Mouse (Mus musculus) midbrain, embryonic 13.5 days (tissue): ENCODE results near the gene Thsd4. TPM values are rescaled to one million over a fixed set of nuclear protein-coding genes. Genes with fewer than 3 reads are reported as not detected.
A peak's percentile ranks its signal among the peaks of the same experiment; 100 is the strongest.

ENCODE experiments used
- ATAC-seq: fragments of 200-750 bp; cut with Nextera tagmentation; 2 replicates; pipeline ENCODE4 v1.8.0; 2017; ENCODE audit warnings: mild to moderate bottlenecking, moderate TSS enrichment, moderate library complexity
- H3K27ac ChIP-seq: fragments of 300-500 bp; sonication (generic); 2 replicates; pipeline ENCODE4 v1.5.1; 2015; ENCODE audit warnings: inconsistent platforms, mild to moderate bottlenecking, moderate library complexity
- H3K27me3 ChIP-seq: fragments of 300-500 bp; sonication (generic); 2 replicates; pipeline ENCODE4 v1.6.1; 2015; ENCODE audit warnings: mild to moderate bottlenecking, inconsistent platforms
- H3K36me3 ChIP-seq: fragments of 300-500 bp; sonication (generic); 2 replicates; pipeline ENCODE4 v1.6.1; 2015; ENCODE audit warnings: mild to moderate bottlenecking, inconsistent platforms
- H3K4me1 ChIP-seq: fragments of 300-500 bp; sonication (generic); replicated peaks from 2 replicates; pipeline ENCODE4 v1.6.1; 2015; ENCODE audit warnings: inconsistent platforms
- H3K4me2 ChIP-seq: fragments of 300-500 bp; sonication (generic); replicated peaks from 2 replicates; pipeline ENCODE4 v1.6.1; 2015; ENCODE audit warnings: moderate library complexity, mild to moderate bottlenecking, inconsistent platforms
- H3K4me3 ChIP-seq: fragments of 300-500 bp; sonication (generic); replicated peaks from 2 replicates; pipeline ENCODE4 v1.5.1; 2015; ENCODE audit warnings: mild to moderate bottlenecking, inconsistent platforms
- H3K9ac ChIP-seq: fragments of 300-500 bp; sonication (generic); replicated peaks from 2 replicates; pipeline ENCODE4 v1.6.1; 2015; ENCODE audit warnings: mild to moderate bottlenecking, inconsistent platforms
- H3K9me3 ChIP-seq: fragments of 300-500 bp; sonication (generic); 2 replicates; pipeline ENCODE4 v1.6.1; 2016; ENCODE audit warnings: mild to moderate bottlenecking, inconsistent platforms
- WGBS: fragments of 180-500 bp; shearing (Covaris S2); methylation state at CpG from one replicate; pipeline ENCODE4 v1.1.7; 2015; 5-methylcytosine and 5-hydroxymethylcytosine counted together
- polyA plus RNA-seq: library from polyadenylated mRNA; unstranded; fragments of >200 nt; fragmentation: Nextera tagmentation; extraction: Ambion mirVana; gene quantifications from 2 replicates; pipeline ENCODE4 v1.2.1, GENCODE M21; 2015

Thsd4 gene
- polyA plus RNA-seq, 1 experiment from 2014 or later: 8.0 TPM

GRCm38 (mm10) chr9:60311594-60312128 lies 210.2 kb downstream of the Thsd4 start:
- Histone ChIP-seq H3K4me1 (peaks cover 44% of the 10 kb centered on the region), H3K27ac (peak overlapping the region; percentile 56), H3K27me3 (no peaks in the 10 kb centered on the region), H3K4me3 (no peak overlapping the region), H3K36me3 (no peaks in the 10 kb centered on the region), H3K4me2 (no peak overlapping the region), H3K9me3 (no peaks in the 10 kb centered on the region), H3K9ac (no peak overlapping the region)
- peak; percentile 74 for ATAC-seq
- 60% methylated on average over 10 of the region's 10 CpGs for WGBS

- Histone ChIP-seq H3K27ac (no peak overlapping the region), H3K4me2 (no peak overlapping the region), H3K27me3 (no peaks in the 10 kb centered on the region), H3K4me3 (no peak overlapping the region), H3K9me3 (no peaks in the 10 kb centered on the region), H3K36me3 (no peaks in the 10 kb centered on the region), H3K4me1 (peaks cover 44% of the 10 kb centered on the region), H3K9ac (no peak overlapping the region)
- no peak for ATAC-seq
- 70% methylated on average over 8 of the region's 8 CpGs for WGBS
Observed at GRCm38 (mm10) chr9:60310741-60311317, 211.0 kb downstream of the Thsd4 start.

- H3K36me3 ChIP-seq: no peaks in the 10 kb centered on the region
- H3K27ac ChIP-seq: peak overlapping the region; percentile 20; the same call in 1 of the 2 replicates
- H3K9ac ChIP-seq: no peak overlapping the region
- no peaks in the 10 kb centered on the region for H3K9me3 ChIP-seq
- no peaks in the 10 kb centered on the region for H3K27me3 ChIP-seq
- H3K4me1 ChIP-seq: peaks cover 44% of the 10 kb centered on the region
- no peak overlapping the region for H3K4me3 ChIP-seq
- WGBS: 57% methylated on average over 16 of the region's 16 CpGs
- no peak overlapping the region for H3K4me2 ChIP-seq
- peak; percentile 55; the same call in 1 of the 2 replicates for ATAC-seq
Observed at GRCm38 (mm10) chr9:60309786-60310711, 211.8 kb downstream of the Thsd4 start.

GRCm38 (mm10) chr9:60308182-60308581 lies 213.7 kb downstream of the Thsd4 start:
- 81% methylated on average over 4 of the region's 4 CpGs for WGBS
- H3K9me3 ChIP-seq: no peaks in the 10 kb centered on the region
- peaks cover 33% of the 10 kb centered on the region for H3K4me1 ChIP-seq
- no peak overlapping the region for H3K4me2 ChIP-seq
- no peaks in the 10 kb centered on the region; the same call in 1 of the 2 replicates for H3K27me3 ChIP-seq
- H3K4me3 ChIP-seq: no peak overlapping the region
- no peak for ATAC-seq
- H3K36me3 ChIP-seq: no peaks in the 10 kb centered on the region
- no peak overlapping the region for H3K9ac ChIP-seq
- no peak overlapping the region for H3K27ac ChIP-seq

- H3K36me3 ChIP-seq: no peaks in the 10 kb centered on the region
- H3K27ac ChIP-seq: no peak overlapping the region
- peaks cover 27% of the 10 kb centered on the region for H3K4me1 ChIP-seq
- no peak overlapping the region for H3K9ac ChIP-seq
- H3K4me2 ChIP-seq: no peak overlapping the region
- WGBS: 81% methylated on average over 5 of the region's 5 CpGs
- no peak for ATAC-seq
- H3K27me3 ChIP-seq: no peaks in the 10 kb centered on the region; the same call in 1 of the 2 replicates
- H3K4me3 ChIP-seq: no peak overlapping the region
- H3K9me3 ChIP-seq: no peaks in the 10 kb centered on the region
Observed at GRCm38 (mm10) chr9:60307469-60307868, 214.4 kb downstream of the Thsd4 start.

- 79% methylated on average over 4 of the region's 4 CpGs for WGBS
- peaks cover 15% of the 10 kb centered on the region for H3K4me1 ChIP-seq
- no peak overlapping the region for H3K27ac ChIP-seq
- no peak for ATAC-seq
- H3K36me3 ChIP-seq: no peaks in the 10 kb centered on the region
- no peaks in the 10 kb centered on the region; the same call in 1 of the 2 replicates for H3K27me3 ChIP-seq
- no peak overlapping the region for H3K4me2 ChIP-seq
- H3K4me3 ChIP-seq: no peak overlapping the region
- no peak overlapping the region for H3K9ac ChIP-seq
- no peaks in the 10 kb centered on the region for H3K9me3 ChIP-seq
Observed at GRCm38 (mm10) chr9:60306241-60306640, 215.6 kb downstream of the Thsd4 start.

GRCm38 (mm10) chr9:60305204-60305840 lies 216.5 kb downstream of the Thsd4 start:
- WGBS: 96% methylated on average over 2 of the region's 2 CpGs
- no peak overlapping the region for H3K9ac ChIP-seq
- ATAC-seq: no peak

GRCm38 (mm10) chr9:60296276-60296675 lies 225.6 kb downstream of the Thsd4 start:
- no peak for ATAC-seq
- Histone ChIP-seq H3K9me3 (peaks cover 11% of the 10 kb centered on the region; the same call in 1 of the 2 replicates), H3K27ac (no peak overlapping the region), H3K36me3 (no peaks in the 10 kb centered on the region), H3K4me2 (no peak overlapping the region), H3K27me3 (no peaks in the 10 kb centered on the region), H3K9ac (no peak overlapping the region), H3K4me1 (no peaks in the 10 kb centered on the region), H3K4me3 (no peak overlapping the region)
- WGBS: 97% methylated on average over 2 of the region's 2 CpGs

More at GRCm38 (mm10) chr9:60305204-60305840, 216.5 kb downstream of the Thsd4 start:
- Histone ChIP-seq H3K4me3 (no peak overlapping the region), H3K9me3 (peaks cover 8% of the 10 kb centered on the region; the same call in 1 of the 2 replicates), H3K36me3 (no peaks in the 10 kb centered on the region), H3K4me2 (no peak overlapping the region), H3K27me3 (no peaks in the 10 kb centered on the region; the same call in 1 of the 2 replicates), H3K4me1 (peaks cover 9% of the 10 kb centered on the region), H3K27ac (no peak overlapping the region)

GRCm38 (mm10) chr9:60295199-60295598 lies 226.6 kb downstream of the Thsd4 start:
- H3K4me3 ChIP-seq: no peak overlapping the region
- peaks cover 2% of the 10 kb centered on the region; the same call in 1 of the 2 replicates for H3K9me3 ChIP-seq
- no peak for ATAC-seq
- H3K4me2 ChIP-seq: no peak overlapping the region
- no peaks in the 10 kb centered on the region for H3K36me3 ChIP-seq
- no peak overlapping the region for H3K9ac ChIP-seq
- no peak overlapping the region for H3K27ac ChIP-seq
- 72% methylated on average over 6 of the region's 6 CpGs for WGBS
- H3K4me1 ChIP-seq: no peaks in the 10 kb centered on the region
- H3K27me3 ChIP-seq: no peaks in the 10 kb centered on the region

- H3K4me3 ChIP-seq: no peak overlapping the region
- WGBS: 77% methylated on average over 6 of the region's 6 CpGs
- H3K4me2 ChIP-seq: no peak overlapping the region
- no peak overlapping the region for H3K9ac ChIP-seq
- 0 out of 2 replicates have a peak, but pooled peaks cover 3% of the 10 kb centered on the region for H3K4me1 ChIP-seq
- no peaks in the 10 kb centered on the region for H3K36me3 ChIP-seq
- no peaks in the 10 kb centered on the region for H3K9me3 ChIP-seq
- no peak overlapping the region for H3K27ac ChIP-seq
- H3K27me3 ChIP-seq: no peaks in the 10 kb centered on the region
- no peak for ATAC-seq
Observed at GRCm38 (mm10) chr9:60293129-60293528, 228.7 kb downstream of the Thsd4 start.

- H3K9ac ChIP-seq: no peak overlapping the region
- no peaks in the 10 kb centered on the region for H3K9me3 ChIP-seq
- H3K4me3 ChIP-seq: no peak overlapping the region
- no peaks in the 10 kb centered on the region for H3K27me3 ChIP-seq
- no peak overlapping the region for H3K27ac ChIP-seq
- WGBS: 86% methylated on average over 8 of the region's 8 CpGs
- no peaks in the 10 kb centered on the region for H3K36me3 ChIP-seq
- H3K4me2 ChIP-seq: no peak overlapping the region
- peaks cover 3% of the 10 kb centered on the region for H3K4me1 ChIP-seq
- ATAC-seq: no peak
Observed at GRCm38 (mm10) chr9:60290780-60291179, 231.1 kb downstream of the Thsd4 start.
